Mouse (Mus musculus): ENCODE measurements around the gene Cd55. TPM values are rescaled to one million over a fixed set of nuclear protein-coding genes. Genes with fewer than 3 reads are reported as not detected.
"Not testable (repeated sequence)": the region's sequence is repeated elsewhere in the genome, so short reads cannot be mapped to it uniquely, and the experiment has no call there.

Cd55 gene
- polyA plus RNA-seq, 1 experiment from 2014 or later: 18.9 TPM

DNA sequence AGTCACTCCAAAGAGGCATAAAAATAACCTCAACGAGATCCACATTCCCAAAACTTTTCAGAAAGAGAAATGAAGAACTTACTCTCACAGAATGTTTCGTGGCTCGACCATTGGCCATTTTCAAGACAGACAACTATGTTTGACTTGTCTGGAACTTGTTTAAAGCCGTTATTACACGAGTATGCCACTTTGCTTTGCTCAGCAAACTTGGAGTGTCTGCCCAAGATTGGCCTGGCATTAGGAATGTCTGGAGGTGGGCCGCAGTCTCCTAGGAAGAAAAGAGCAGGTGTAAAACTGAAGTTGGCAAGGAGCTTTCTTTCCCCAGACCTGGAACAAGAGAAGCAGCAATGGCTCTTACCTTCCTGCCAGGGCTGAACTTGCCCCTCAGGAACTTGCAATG, 40.5 kb downstream of the Cd55 start:
- H3K9me3 ChIP-seq (replicated peaks); ATAC-seq (ENCODE audit: insufficient read depth); H3K9ac ChIP-seq; H3K4me2 ChIP-seq; H3K36me3 ChIP-seq (replicated peaks); H3K27ac ChIP-seq (replicated peaks); H3K4me3 ChIP-seq (replicated peaks); H3K4me1 ChIP-seq (replicated peaks); H3K27me3 ChIP-seq: not testable (repeated sequence)
- no CpG with 5 or more reads among the region's 6 CpGs for WGBS (ENCODE audit: insufficient replicate concordance)

DNA sequence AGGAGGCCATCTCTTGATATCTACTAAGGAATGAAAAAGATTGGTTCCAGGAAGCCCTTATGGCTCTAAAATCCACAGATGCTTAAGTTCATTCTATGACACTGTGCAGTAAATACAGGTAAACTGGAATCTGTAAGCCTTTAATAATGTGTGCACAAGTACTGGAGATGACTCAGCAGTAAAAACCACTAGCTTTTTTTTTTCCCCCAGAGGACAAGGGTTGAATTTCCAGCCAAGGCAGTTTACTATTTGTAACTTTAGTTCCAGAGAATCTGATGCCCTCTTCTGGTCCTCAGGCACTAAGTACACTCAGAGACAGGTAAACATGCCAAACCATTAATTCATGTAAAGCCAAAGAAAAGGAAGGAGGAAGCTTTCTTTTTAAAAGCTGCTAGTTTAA, 65.4 kb downstream of the Cd55 start:
- not testable (repeated sequence) for H3K27me3 ChIP-seq; H3K9me3 ChIP-seq (replicated peaks); H3K9ac ChIP-seq; H3K4me2 ChIP-seq; ATAC-seq (ENCODE audit: insufficient read depth); H3K36me3 ChIP-seq (replicated peaks); H3K27ac ChIP-seq (replicated peaks); H3K4me1 ChIP-seq (replicated peaks); H3K4me3 ChIP-seq (replicated peaks)

Other genes starting within 250 kb of the Cd55 start
- not detected in 2 replicates for gene Cd55b, start 39.7 kb downstream of the Cd55 start, polyA plus RNA-seq (2015; fragmentation: Nextera tagmentation; extraction: Ambion mirVana)
- not detected in 2 replicates for gene Zp3r, start 166.9 kb upstream of the Cd55 start, polyA plus RNA-seq (2015; fragmentation: Nextera tagmentation; extraction: Ambion mirVana)
- 2.7 and 4.8 TPM in 2 replicates for gene C4bp, start 198.9 kb upstream of the Cd55 start, polyA plus RNA-seq (2015; fragmentation: Nextera tagmentation; extraction: Ambion mirVana)

All from liver, embryonic 15.5 days (tissue).